Mouse (Mus musculus) adrenal gland, postnatal 4 days (tissue): ENCODE measurements at regions not wholly inside any gene's neighbourhood (a gene's known extent, or its start where the extent isn't known, plus 50 kb on each side); places are given as distances from the start of the nearest gene placed in this dataset.
"Not testable (repeated sequence)": the region's sequence is repeated elsewhere in the genome, so short reads cannot be mapped to it uniquely, and the experiment has no call there.

Experiments used
- DNase-seq, 2 experiments: peaks; one replicate each; pipeline ENCODE4 v3.0.0; 2021 to 2022; ENCODE audit warnings: low spot score in 2 of 2, mixed read lengths in 2 of 2

- DNase-seq = no peak
These were observed 321.4 kb upstream of the Adamts5 start for GRCm38 (mm10) chr16:86222997-86223396.

GRCm38 (mm10) chr16:86210547-86210946, 308.9 kb upstream of the Adamts5 start:
- no peak for DNase-seq

GRCm38 (mm10) chr16:86209319-86209718, 307.7 kb upstream of the Adamts5 start:
- DNase-seq = no peak

GRCm38 (mm10) chr16:86189874-86190273, 288.2 kb upstream of the Adamts5 start:
- DNase-seq = no peak

GRCm38 (mm10) chr16:86188966-86189365, 287.3 kb upstream of the Adamts5 start:
- no peak for DNase-seq

- DNase-seq = not testable (repeated sequence)
These were observed 286.0 kb upstream of the Adamts5 start for GRCm38 (mm10) chr16:86187609-86188008.

GRCm38 (mm10) chr16:86159021-86159815, 257.6 kb upstream of the Adamts5 start:
- no peak for DNase-seq

GRCm38 (mm10) chr16:86138171-86138570, 236.5 kb upstream of the Adamts5 start:
- no peak for DNase-seq

GRCm38 (mm10) chr16:86136169-86136568, 234.5 kb upstream of the Adamts5 start:
- DNase-seq = no peak

GRCm38 (mm10) chr16:86127391-86127790, 225.8 kb upstream of the Adamts5 start:
- no peak for DNase-seq

GRCm38 (mm10) chr16:86124182-86124581, 222.6 kb upstream of the Adamts5 start:
- no peak for DNase-seq

- no peak for DNase-seq
These were observed 221.3 kb upstream of the Adamts5 start for GRCm38 (mm10) chr16:86122936-86123335.

GRCm38 (mm10) chr16:86117959-86118358, 216.3 kb upstream of the Adamts5 start:
- DNase-seq = no peak

- no peak for DNase-seq
These were observed 214.2 kb upstream of the Adamts5 start for GRCm38 (mm10) chr16:86115587-86116376.

GRCm38 (mm10) chr16:86094461-86094860, 192.8 kb upstream of the Adamts5 start:
- no peak for DNase-seq

- no peak for DNase-seq
These were observed 188.5 kb upstream of the Adamts5 start for GRCm38 (mm10) chr16:86090175-86090574.

- DNase-seq = no peak
These were observed 185.8 kb upstream of the Adamts5 start for GRCm38 (mm10) chr16:86087421-86087820.

- no peak for DNase-seq
These were observed 166.2 kb upstream of the Adamts5 start for GRCm38 (mm10) chr16:86067628-86068364.

- no peak for DNase-seq
These were observed 158.5 kb upstream of the Adamts5 start for GRCm38 (mm10) chr16:86060087-86060486.

GRCm38 (mm10) chr16:86044695-86045094, 143.1 kb upstream of the Adamts5 start:
- DNase-seq = no peak

GRCm38 (mm10) chr16:86034772-86035171, 133.1 kb upstream of the Adamts5 start:
- DNase-seq = no peak

GRCm38 (mm10) chr16:86027700-86028099, 126.1 kb upstream of the Adamts5 start:
- DNase-seq = no peak
